Mouse (Mus musculus): ENCODE data around the gene Asprv1. TPM values are rescaled to one million over a fixed set of nuclear protein-coding genes. Genes with fewer than 3 reads are reported as not detected.

Asprv1 gene
- polyA plus RNA-seq, 1 experiment from 2014 or later = 1.1 TPM

DNA sequence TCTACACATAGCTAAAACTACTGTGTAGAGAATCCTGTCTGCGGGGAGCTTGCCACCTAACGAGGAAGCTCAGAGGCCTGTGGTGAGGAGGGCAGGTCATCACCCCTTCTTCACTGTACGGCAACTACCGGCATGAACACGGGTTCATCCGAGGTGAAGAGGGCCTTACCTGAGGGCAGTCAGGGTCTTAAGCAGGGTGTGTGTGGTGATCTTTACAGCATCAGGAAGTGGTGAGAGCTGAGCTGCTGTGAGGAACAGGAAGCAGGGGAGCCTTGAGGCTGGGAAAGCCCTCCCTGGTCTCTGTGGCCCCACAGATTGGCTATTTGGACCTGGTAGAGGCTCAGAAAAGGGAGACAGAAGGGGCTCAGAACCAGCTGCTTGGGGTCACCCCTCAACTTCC, 20.5 kb upstream of the Asprv1 start:
- no peaks in the 10 kb centered on the region for H3K9me3 ChIP-seq (ENCODE audit: control insufficient read depth, low read length)
- no peak overlapping the region for H3K27ac ChIP-seq (ENCODE audit: low read length)
- WGBS = 72% methylated on average over 6 of the region's 6 CpGs
- ATAC-seq = no peak
- H3K4me1 ChIP-seq (ENCODE audit: control insufficient read depth, insufficient read depth, low read length) = peaks cover 9% of the 10 kb centered on the region; the same call in 1 of the 2 replicates
- H3K36me3 ChIP-seq (ENCODE audit: control insufficient read depth, insufficient read depth, low read length) = no peaks in the 10 kb centered on the region
- no peak overlapping the region for H3K4me2 ChIP-seq (ENCODE audit: low read depth, low read length)
- H3K9ac ChIP-seq (ENCODE audit: low read depth, low read length) = 0 out of 2 replicates have a peak overlapping the region, but pooled peaks have one; percentile 32
- no peak overlapping the region for H3K4me3 ChIP-seq (ENCODE audit: low read length)
- no peaks in the 10 kb centered on the region for H3K27me3 ChIP-seq (replicated peaks; ENCODE audit: control insufficient read depth, insufficient read depth, low read length)

DNA sequence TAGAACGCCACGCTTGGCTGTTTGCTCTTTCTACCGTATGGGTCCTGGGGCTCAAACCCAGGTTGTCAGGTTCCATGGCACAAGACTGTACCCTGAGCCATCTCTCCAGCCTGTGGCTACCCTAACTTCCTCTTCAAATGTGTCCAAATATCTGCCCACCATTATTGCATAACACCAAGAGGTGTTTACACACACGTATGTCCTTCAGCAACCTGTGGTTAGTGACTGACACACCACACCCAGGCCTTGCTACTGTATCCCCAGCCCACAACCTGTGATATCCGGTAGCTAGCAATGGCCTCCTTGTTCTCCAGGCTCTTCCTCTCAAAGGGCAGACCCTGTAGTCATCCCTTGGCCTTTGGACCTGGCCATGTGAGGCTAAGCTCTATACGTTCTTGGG, 18.7 kb upstream of the Asprv1 start:
- WGBS = 83% methylated on average over 6 of the region's 6 CpGs
- no peaks in the 10 kb centered on the region for H3K27me3 ChIP-seq (replicated peaks; ENCODE audit: control insufficient read depth, insufficient read depth, low read length)
- H3K36me3 ChIP-seq (ENCODE audit: control insufficient read depth, insufficient read depth, low read length) = no peaks in the 10 kb centered on the region
- no peak overlapping the region for H3K4me2 ChIP-seq (ENCODE audit: low read depth, low read length)
- peaks cover 9% of the 10 kb centered on the region; the same call in 1 of the 2 replicates for H3K4me1 ChIP-seq (ENCODE audit: control insufficient read depth, insufficient read depth, low read length)
- ATAC-seq = peak; percentile 14; the same call in 1 of the 2 replicates
- H3K27ac ChIP-seq (ENCODE audit: low read length) = no peak overlapping the region
- no peaks in the 10 kb centered on the region for H3K9me3 ChIP-seq (ENCODE audit: control insufficient read depth, low read length)
- H3K4me3 ChIP-seq (ENCODE audit: low read length) = no peak overlapping the region
- no peak overlapping the region for H3K9ac ChIP-seq (ENCODE audit: low read depth, low read length)

- Histone ChIP-seq H3K4me1 (ENCODE audit: control insufficient read depth, insufficient read depth, low read length) (0 out of 2 replicates have a peak, but pooled peaks cover under 1% of the 10 kb centered on the region), H3K27ac (ENCODE audit: low read length) (no peak overlapping the region), H3K4me2 (ENCODE audit: low read depth, low read length) (no peak overlapping the region), H3K27me3 (replicated peaks; ENCODE audit: control insufficient read depth, insufficient read depth, low read length) (no peaks in the 10 kb centered on the region), H3K36me3 (ENCODE audit: control insufficient read depth, insufficient read depth, low read length) (no peaks in the 10 kb centered on the region), H3K9me3 (ENCODE audit: control insufficient read depth, low read length) (no peaks in the 10 kb centered on the region), H3K4me3 (ENCODE audit: low read length) (no peak overlapping the region), H3K9ac (ENCODE audit: low read depth, low read length) (no peak overlapping the region)
- 47% methylated on average over 5 of the region's 5 CpGs for WGBS
- no peak for ATAC-seq
Measured at GRCm38 (mm10) chr6:86610714-86611113, 17.2 kb upstream of the Asprv1 start.

DNA sequence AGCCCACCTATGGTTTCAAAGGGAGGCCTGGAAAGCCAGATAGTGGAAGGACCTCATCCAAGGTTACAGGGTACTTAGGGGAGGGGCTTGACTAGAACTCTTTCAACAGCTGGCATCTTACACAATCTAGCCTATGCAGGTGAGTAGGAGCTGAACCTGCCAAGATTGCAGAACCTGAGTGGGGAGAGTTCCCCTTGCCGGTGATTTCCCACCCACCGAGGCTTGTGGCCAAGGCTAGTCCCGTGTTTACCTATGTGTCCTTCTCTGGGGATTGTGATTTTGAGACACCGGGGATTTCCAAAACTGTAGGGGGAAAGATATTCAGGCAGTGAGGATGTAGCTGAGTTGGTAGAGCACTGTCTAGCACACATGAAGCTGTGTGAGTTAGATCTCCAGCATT, 12.7 kb upstream of the Asprv1 start:
- Histone ChIP-seq H3K4me2 (ENCODE audit: low read depth, low read length) (no peak overlapping the region), H3K36me3 (ENCODE audit: control insufficient read depth, insufficient read depth, low read length) (no peaks in the 10 kb centered on the region), H3K27me3 (replicated peaks; ENCODE audit: control insufficient read depth, insufficient read depth, low read length) (no peaks in the 10 kb centered on the region), H3K27ac (ENCODE audit: low read length) (no peak overlapping the region), H3K4me3 (ENCODE audit: low read length) (no peak overlapping the region), H3K4me1 (ENCODE audit: control insufficient read depth, insufficient read depth, low read length) (no peaks in the 10 kb centered on the region), H3K9ac (ENCODE audit: low read depth, low read length) (no peak overlapping the region), H3K9me3 (ENCODE audit: control insufficient read depth, low read length) (no peaks in the 10 kb centered on the region)
- WGBS = 79% methylated on average over 4 of the region's 4 CpGs
- ATAC-seq = no peak

DNA sequence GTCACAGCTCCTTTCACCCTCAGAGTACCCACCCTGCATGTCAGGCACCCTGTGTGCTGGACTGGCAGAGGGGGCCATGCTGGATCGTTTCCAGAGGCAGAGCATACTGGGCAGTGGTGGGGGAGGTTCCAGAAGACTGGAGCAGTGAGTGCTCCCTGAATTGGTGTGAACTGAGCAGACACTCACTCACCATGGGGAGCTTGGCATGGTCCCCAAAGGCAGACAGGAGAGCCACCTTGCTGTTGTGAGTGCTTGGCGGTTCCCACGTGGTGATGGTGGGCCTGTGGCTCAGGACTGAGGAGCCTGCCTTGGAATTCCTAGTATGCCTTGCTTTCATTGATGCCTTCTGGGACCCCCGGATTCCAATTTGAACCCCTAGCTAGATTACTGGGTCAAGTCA, 4.8 kb upstream of the Asprv1 start:
- 78% methylated on average over 4 of the region's 4 CpGs for WGBS
- no peaks in the 10 kb centered on the region for H3K27me3 ChIP-seq (replicated peaks; ENCODE audit: control insufficient read depth, insufficient read depth, low read length)
- no peak overlapping the region for H3K4me3 ChIP-seq (ENCODE audit: low read length)
- ATAC-seq = no peak
- no peak overlapping the region for H3K27ac ChIP-seq (ENCODE audit: low read length)
- no peaks in the 10 kb centered on the region for H3K36me3 ChIP-seq (ENCODE audit: control insufficient read depth, insufficient read depth, low read length)
- no peak overlapping the region for H3K4me2 ChIP-seq (ENCODE audit: low read depth, low read length)
- H3K9ac ChIP-seq (ENCODE audit: low read depth, low read length) = no peak overlapping the region
- H3K9me3 ChIP-seq (ENCODE audit: control insufficient read depth, low read length) = no peaks in the 10 kb centered on the region
- H3K4me1 ChIP-seq (ENCODE audit: control insufficient read depth, insufficient read depth, low read length) = no peaks in the 10 kb centered on the region

DNA sequence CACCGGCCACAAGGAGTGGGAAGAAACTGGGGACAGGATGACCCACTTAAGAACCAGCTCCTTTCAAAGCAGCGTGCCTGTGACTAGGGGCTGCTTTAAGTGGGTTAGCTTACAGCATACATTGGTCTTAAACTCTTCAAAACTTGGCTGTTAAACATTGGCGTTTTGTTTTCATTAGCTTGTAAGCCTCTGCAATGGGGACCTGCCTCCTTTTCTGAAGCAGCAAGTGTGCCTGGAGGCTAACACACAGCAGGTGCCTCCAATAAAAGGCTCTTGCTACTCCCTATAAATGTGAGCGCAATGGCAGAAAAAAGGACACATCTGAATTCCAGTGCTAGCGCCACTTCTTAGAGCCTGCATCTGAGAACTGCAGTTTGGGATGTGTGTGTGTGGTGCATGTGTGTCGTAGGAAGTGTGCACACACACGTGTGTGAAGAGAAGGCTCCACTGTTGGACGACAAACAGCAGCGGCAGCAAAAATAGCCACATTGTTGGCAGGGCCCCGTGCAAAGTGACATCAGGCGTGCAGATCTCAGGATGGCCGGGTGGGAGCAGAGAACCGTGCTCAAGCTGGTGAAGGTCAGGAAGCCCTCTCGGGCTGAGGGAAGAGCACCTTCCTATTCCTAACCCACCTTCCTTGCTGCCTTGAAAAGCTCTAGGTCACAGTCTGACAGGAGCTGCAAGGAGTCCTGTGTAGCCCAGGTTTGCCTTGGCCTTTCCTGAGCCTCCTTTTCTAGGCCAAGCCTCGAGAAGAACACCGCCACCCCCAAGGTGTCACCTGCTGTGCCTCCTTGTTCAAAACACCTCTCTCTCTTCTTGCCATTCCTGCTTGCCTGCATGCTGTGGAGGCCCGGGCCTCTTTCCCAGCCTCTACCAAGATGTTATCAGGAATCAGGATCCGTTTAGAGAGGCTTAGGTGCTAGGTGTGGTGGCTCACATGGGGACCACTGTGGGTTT, 3.6 kb upstream of the Asprv1 start:
- no peak overlapping the region for H3K4me3 ChIP-seq (ENCODE audit: low read length)
- ATAC-seq = 0 out of 2 replicates have a peak, but pooled peaks have one; percentile 14
- WGBS = 69% methylated on average over 18 of the region's 18 CpGs

GRCm38 (mm10) chr6:86630141-86630540, 2.2 kb downstream of the Asprv1 start:
- Histone ChIP-seq H3K9ac (ENCODE audit: low read depth, low read length) (no peak overlapping the region), H3K27ac (ENCODE audit: low read length) (no peak overlapping the region), H3K4me1 (ENCODE audit: control insufficient read depth, insufficient read depth, low read length) (no peaks in the 10 kb centered on the region), H3K36me3 (ENCODE audit: control insufficient read depth, insufficient read depth, low read length) (no peaks in the 10 kb centered on the region), H3K9me3 (ENCODE audit: control insufficient read depth, low read length) (no peaks in the 10 kb centered on the region), H3K4me3 (ENCODE audit: low read length) (no peak overlapping the region), H3K4me2 (ENCODE audit: low read depth, low read length) (no peak overlapping the region), H3K27me3 (replicated peaks; ENCODE audit: control insufficient read depth, insufficient read depth, low read length) (no peaks in the 10 kb centered on the region)
- ATAC-seq = no peak
- 56% methylated on average over 3 of the region's 3 CpGs for WGBS

More for the DNA sequence above, 3.6 kb upstream of the Asprv1 start:
- Histone ChIP-seq H3K36me3 (ENCODE audit: control insufficient read depth, insufficient read depth, low read length) (no peaks in the 10 kb centered on the region), H3K4me1 (ENCODE audit: control insufficient read depth, insufficient read depth, low read length) (no peaks in the 10 kb centered on the region), H3K27ac (ENCODE audit: low read length) (no peak overlapping the region), H3K9ac (ENCODE audit: low read depth, low read length) (no peak overlapping the region), H3K9me3 (ENCODE audit: control insufficient read depth, low read length) (no peaks in the 10 kb centered on the region), H3K4me2 (ENCODE audit: low read depth, low read length) (no peak overlapping the region), H3K27me3 (replicated peaks; ENCODE audit: control insufficient read depth, insufficient read depth, low read length) (no peaks in the 10 kb centered on the region)

- Histone ChIP-seq H3K9ac (ENCODE audit: low read depth, low read length) (peak overlapping the region; percentile 34; the same call in 1 of the 2 replicates), H3K9me3 (ENCODE audit: control insufficient read depth, low read length) (no peaks in the 10 kb centered on the region), H3K4me2 (ENCODE audit: low read depth, low read length) (no peak overlapping the region), H3K4me3 (ENCODE audit: low read length) (no peak overlapping the region), H3K27ac (ENCODE audit: low read length) (peak overlapping the region; percentile 63), H3K36me3 (ENCODE audit: control insufficient read depth, insufficient read depth, low read length) (no peaks in the 10 kb centered on the region), H3K27me3 (replicated peaks; ENCODE audit: control insufficient read depth, insufficient read depth, low read length) (no peaks in the 10 kb centered on the region), H3K4me1 (ENCODE audit: control insufficient read depth, insufficient read depth, low read length) (peaks cover 5% of the 10 kb centered on the region; the same call in 1 of the 2 replicates)
- ATAC-seq = peak; percentile 95
- 47% methylated on average over 2 of the region's 2 CpGs for WGBS
Measured at GRCm38 (mm10) chr6:86636495-86636894, 8.5 kb downstream of the Asprv1 start.

DNA sequence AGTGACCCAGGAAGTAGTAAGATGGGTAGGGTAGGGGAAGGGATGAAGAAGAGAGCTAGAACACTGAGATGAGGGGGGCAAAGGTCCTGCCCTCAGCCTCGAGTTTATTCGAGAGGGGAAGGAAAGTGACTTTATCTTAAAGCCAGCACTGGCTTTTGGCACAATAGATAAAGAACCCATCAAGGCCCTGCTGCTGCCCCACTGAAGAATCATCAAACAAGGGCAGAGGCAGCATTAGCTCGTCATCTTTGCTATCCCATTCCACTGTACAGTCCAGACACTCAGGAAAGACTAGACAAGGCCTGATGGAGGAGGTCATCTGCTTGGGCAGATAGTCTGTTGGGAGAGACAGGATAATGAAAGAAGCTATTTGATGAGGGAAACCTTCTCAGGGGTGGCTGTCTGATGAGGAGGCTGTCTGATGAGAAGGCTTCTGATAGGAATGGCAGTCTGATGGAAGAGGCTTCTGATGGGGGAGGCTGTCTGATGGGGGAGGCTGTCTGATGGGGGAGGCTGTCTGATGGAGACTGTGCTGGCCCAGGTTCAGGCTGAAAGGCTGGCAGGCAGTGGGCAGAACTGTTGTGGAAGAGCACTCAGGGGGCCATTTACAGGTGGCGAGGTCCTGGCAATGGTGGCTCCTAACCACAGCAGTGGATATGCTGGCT, 9.3 kb downstream of the Asprv1 start:
- Histone ChIP-seq H3K4me3 (ENCODE audit: low read length) (no peak overlapping the region), H3K36me3 (ENCODE audit: control insufficient read depth, insufficient read depth, low read length) (no peaks in the 10 kb centered on the region), H3K27ac (ENCODE audit: low read length) (no peak overlapping the region; the same call in 1 of the 2 replicates), H3K4me2 (ENCODE audit: low read depth, low read length) (no peak overlapping the region), H3K9me3 (ENCODE audit: control insufficient read depth, low read length) (no peaks in the 10 kb centered on the region), H3K9ac (ENCODE audit: low read depth, low read length) (peak overlapping the region; percentile 34; the same call in 1 of the 2 replicates), H3K4me1 (ENCODE audit: control insufficient read depth, insufficient read depth, low read length) (peaks cover 5% of the 10 kb centered on the region; the same call in 1 of the 2 replicates), H3K27me3 (replicated peaks; ENCODE audit: control insufficient read depth, insufficient read depth, low read length) (no peaks in the 10 kb centered on the region)
- ATAC-seq = 0 out of 2 replicates have a peak, but pooled peaks have one; percentile 6
- whole genome bisulfite sequencing = 58% methylated on average over 4 of the region's 4 CpGs

Measured in intestine, embryonic 16.5 days (tissue).